Mouse (Mus musculus): ENCODE results near the gene Dclk2. TPM values are rescaled to one million over a fixed set of nuclear protein-coding genes. Genes with fewer than 3 reads are reported as not detected.

The Dclk2 gene
- polyA plus RNA-seq (2014; fragmentation: Nextera tagmentation; extraction: Ambion mirVana) = 23.0 and 23.1 TPM in 2 replicates

GRCm38 (mm10) chr3:86920343-86921083 is at the start of gene Dclk2:
TSS of gene Dclk2 (minus strand) at chr3:86920852.
- ATAC-seq (ENCODE audit: low FRiP score) (peak; percentile 91), DNase-seq (ENCODE audit: low spot score, missing footprints) (peak; percentile 100)
- no peaks in the 10 kb centered on the region for H3K27me3 ChIP-seq (ENCODE audit: control insufficient read depth, insufficient read depth, low read length)
- peaks cover 11% of the 10 kb centered on the region for H3K4me1 ChIP-seq (ENCODE audit: control insufficient read depth, insufficient read depth, low read length)
- H3K4me3 ChIP-seq (ENCODE audit: low read depth, low read length) = peak within 1 kb of the TSS; percentile 83
- no peaks in the 10 kb centered on the region for H3K9me3 ChIP-seq (ENCODE audit: control insufficient read depth, low read length)
- peak within 1 kb of the TSS; percentile 93 for H3K9ac ChIP-seq (ENCODE audit: low read length)
- under 1% methylated on average over 85 of the region's 91 CpGs for WGBS
- peak within 1 kb of the TSS; percentile 66 for H3K4me2 ChIP-seq
- peaks cover 2% of the 10 kb centered on the region for H3K36me3 ChIP-seq (ENCODE audit: control insufficient read depth, insufficient read depth, low read length)
- H3K27ac ChIP-seq (ENCODE audit: low read depth, low read length) = peak within 1 kb of the TSS; percentile 82

GRCm38 (mm10) chr3:86962665-86963435 is 42.2 kb upstream of the Dclk2 start:
- Histone ChIP-seq H3K4me2 (no peak overlapping the region), H3K4me1 (ENCODE audit: control insufficient read depth, insufficient read depth, low read length) (no peaks in the 10 kb centered on the region), H3K9ac (ENCODE audit: low read length) (no peak overlapping the region), H3K4me3 (ENCODE audit: low read depth, low read length) (no peak overlapping the region), H3K27me3 (ENCODE audit: control insufficient read depth, insufficient read depth, low read length) (no peaks in the 10 kb centered on the region), H3K27ac (ENCODE audit: low read depth, low read length) (no peak overlapping the region), H3K36me3 (ENCODE audit: control insufficient read depth, insufficient read depth, low read length) (no peaks in the 10 kb centered on the region), H3K9me3 (ENCODE audit: control insufficient read depth, low read length) (no peaks in the 10 kb centered on the region)
- no peak for DNase-seq (ENCODE audit: low spot score, missing footprints)
- ATAC-seq (ENCODE audit: low FRiP score) = no peak
- 90% methylated on average over 17 of the region's 17 CpGs for WGBS

- H3K4me1 ChIP-seq (ENCODE audit: control insufficient read depth, insufficient read depth, low read length) = no peaks in the 10 kb centered on the region
- ATAC-seq (ENCODE audit: low FRiP score) (no peak), DNase-seq (ENCODE audit: low spot score, missing footprints) (no peak)
- H3K36me3 ChIP-seq (ENCODE audit: control insufficient read depth, insufficient read depth, low read length) = no peaks in the 10 kb centered on the region
- H3K27ac ChIP-seq (ENCODE audit: low read depth, low read length) = no peak overlapping the region
- no peak overlapping the region for H3K9ac ChIP-seq (ENCODE audit: low read length)
- 93% methylated on average over 2 of the region's 2 CpGs for WGBS
- H3K9me3 ChIP-seq (ENCODE audit: control insufficient read depth, low read length) = no peaks in the 10 kb centered on the region
- no peak overlapping the region for H3K4me2 ChIP-seq
- no peaks in the 10 kb centered on the region for H3K27me3 ChIP-seq (ENCODE audit: control insufficient read depth, insufficient read depth, low read length)
- H3K4me3 ChIP-seq (ENCODE audit: low read depth, low read length) = no peak overlapping the region
Observed at GRCm38 (mm10) chr3:86961395-86961669, 40.7 kb upstream of the Dclk2 start.

GRCm38 (mm10) chr3:86960656-86961394 is 40.2 kb upstream of the Dclk2 start:
- 88% methylated on average over 17 of the region's 17 CpGs for WGBS
- no peaks in the 10 kb centered on the region for H3K4me1 ChIP-seq (ENCODE audit: control insufficient read depth, insufficient read depth, low read length)
- H3K27ac ChIP-seq (ENCODE audit: low read depth, low read length) = no peak overlapping the region
- DNase-seq (ENCODE audit: low spot score, missing footprints) = no peak
- H3K27me3 ChIP-seq (ENCODE audit: control insufficient read depth, insufficient read depth, low read length) = no peaks in the 10 kb centered on the region
- H3K9ac ChIP-seq (ENCODE audit: low read length) = no peak overlapping the region
- no peak for ATAC-seq (ENCODE audit: low FRiP score)
- H3K36me3 ChIP-seq (ENCODE audit: control insufficient read depth, insufficient read depth, low read length) = no peaks in the 10 kb centered on the region
- no peaks in the 10 kb centered on the region for H3K9me3 ChIP-seq (ENCODE audit: control insufficient read depth, low read length)
- no peak overlapping the region for H3K4me2 ChIP-seq
- H3K4me3 ChIP-seq (ENCODE audit: low read depth, low read length) = no peak overlapping the region

- no peak overlapping the region for H3K4me3 ChIP-seq (ENCODE audit: low read depth, low read length)
- no peaks in the 10 kb centered on the region for H3K9me3 ChIP-seq (ENCODE audit: control insufficient read depth, low read length)
- no peaks in the 10 kb centered on the region for H3K36me3 ChIP-seq (ENCODE audit: control insufficient read depth, insufficient read depth, low read length)
- H3K9ac ChIP-seq (ENCODE audit: low read length) = no peak overlapping the region
- H3K4me2 ChIP-seq = no peak overlapping the region
- H3K4me1 ChIP-seq (ENCODE audit: control insufficient read depth, insufficient read depth, low read length) = no peaks in the 10 kb centered on the region
- no peaks in the 10 kb centered on the region for H3K27me3 ChIP-seq (ENCODE audit: control insufficient read depth, insufficient read depth, low read length)
- DNase-seq (ENCODE audit: low spot score, missing footprints) = no peak
- no peak for ATAC-seq (ENCODE audit: low FRiP score)
- no peak overlapping the region for H3K27ac ChIP-seq (ENCODE audit: low read depth, low read length)
- WGBS = 94% methylated on average over 7 of the region's 7 CpGs
Observed at GRCm38 (mm10) chr3:86959088-86959487, 38.4 kb upstream of the Dclk2 start.

GRCm38 (mm10) chr3:86955376-86955775 is 34.7 kb upstream of the Dclk2 start:
- no peak overlapping the region for H3K4me2 ChIP-seq
- no peaks in the 10 kb centered on the region for H3K4me1 ChIP-seq (ENCODE audit: control insufficient read depth, insufficient read depth, low read length)
- DNase-seq (ENCODE audit: low spot score, missing footprints) (no peak), ATAC-seq (ENCODE audit: low FRiP score) (no peak)
- no peak overlapping the region for H3K4me3 ChIP-seq (ENCODE audit: low read depth, low read length)
- H3K9me3 ChIP-seq (ENCODE audit: control insufficient read depth, low read length) = peaks cover 3% of the 10 kb centered on the region; the same call in 1 of the 2 replicates
- H3K27ac ChIP-seq (ENCODE audit: low read depth, low read length) = no peak overlapping the region
- no peaks in the 10 kb centered on the region for H3K27me3 ChIP-seq (ENCODE audit: control insufficient read depth, insufficient read depth, low read length)
- no peak overlapping the region for H3K9ac ChIP-seq (ENCODE audit: low read length)
- 53% methylated on average over 4 of the region's 4 CpGs for WGBS
- no peaks in the 10 kb centered on the region for H3K36me3 ChIP-seq (ENCODE audit: control insufficient read depth, insufficient read depth, low read length)

GRCm38 (mm10) chr3:86954521-86954920 is 33.9 kb upstream of the Dclk2 start:
- Histone ChIP-seq H3K4me2 (no peak overlapping the region), H3K36me3 (ENCODE audit: control insufficient read depth, insufficient read depth, low read length) (no peaks in the 10 kb centered on the region), H3K4me1 (ENCODE audit: control insufficient read depth, insufficient read depth, low read length) (no peaks in the 10 kb centered on the region), H3K4me3 (ENCODE audit: low read depth, low read length) (no peak overlapping the region), H3K9me3 (ENCODE audit: control insufficient read depth, low read length) (peaks cover 3% of the 10 kb centered on the region; the same call in 1 of the 2 replicates), H3K9ac (ENCODE audit: low read length) (no peak overlapping the region), H3K27ac (ENCODE audit: low read depth, low read length) (no peak overlapping the region), H3K27me3 (ENCODE audit: control insufficient read depth, insufficient read depth, low read length) (no peaks in the 10 kb centered on the region)
- ATAC-seq (ENCODE audit: low FRiP score) (no peak), DNase-seq (ENCODE audit: low spot score, missing footprints) (no peak)
- 69% methylated on average over 1 of the region's 1 CpGs for WGBS

- ATAC-seq (ENCODE audit: low FRiP score) (no peak), DNase-seq (ENCODE audit: low spot score, missing footprints) (no peak)
- Histone ChIP-seq H3K9me3 (ENCODE audit: control insufficient read depth, low read length) (peaks cover 3% of the 10 kb centered on the region; the same call in 1 of the 2 replicates), H3K4me2 (no peak overlapping the region), H3K4me1 (ENCODE audit: control insufficient read depth, insufficient read depth, low read length) (no peaks in the 10 kb centered on the region), H3K27ac (ENCODE audit: low read depth, low read length) (no peak overlapping the region), H3K27me3 (ENCODE audit: control insufficient read depth, insufficient read depth, low read length) (no peaks in the 10 kb centered on the region), H3K4me3 (ENCODE audit: low read depth, low read length) (no peak overlapping the region), H3K36me3 (ENCODE audit: control insufficient read depth, insufficient read depth, low read length) (no peaks in the 10 kb centered on the region), H3K9ac (ENCODE audit: low read length) (no peak overlapping the region)
- WGBS = 82% methylated on average over 4 of the region's 4 CpGs
Observed at GRCm38 (mm10) chr3:86953819-86954218, 33.2 kb upstream of the Dclk2 start.

GRCm38 (mm10) chr3:86950652-86951051 is 30.0 kb upstream of the Dclk2 start:
- Histone ChIP-seq H3K4me2 (no peak overlapping the region), H3K9me3 (ENCODE audit: control insufficient read depth, low read length) (peaks cover 3% of the 10 kb centered on the region; the same call in 1 of the 2 replicates), H3K4me3 (ENCODE audit: low read depth, low read length) (no peak overlapping the region), H3K36me3 (ENCODE audit: control insufficient read depth, insufficient read depth, low read length) (no peaks in the 10 kb centered on the region), H3K27me3 (ENCODE audit: control insufficient read depth, insufficient read depth, low read length) (no peaks in the 10 kb centered on the region), H3K9ac (ENCODE audit: low read length) (no peak overlapping the region), H3K27ac (ENCODE audit: low read depth, low read length) (no peak overlapping the region), H3K4me1 (ENCODE audit: control insufficient read depth, insufficient read depth, low read length) (no peaks in the 10 kb centered on the region)
- DNase-seq (ENCODE audit: low spot score, missing footprints) = no peak
- WGBS = 20% methylated on average over 2 of the region's 2 CpGs
- ATAC-seq (ENCODE audit: low FRiP score) = no peak

Measured in midbrain, embryonic 11.5 days (tissue).